Mouse (Mus musculus): Measurements from ENCODE around the gene Camkk2.

Gene Camkk2

GRCm38 (mm10) chr5:122743880-122744422 lies 35.3 kb downstream of the Camkk2 start:
- intact Hi-C loops (cut with DNase I), result no loop called here

DNA sequence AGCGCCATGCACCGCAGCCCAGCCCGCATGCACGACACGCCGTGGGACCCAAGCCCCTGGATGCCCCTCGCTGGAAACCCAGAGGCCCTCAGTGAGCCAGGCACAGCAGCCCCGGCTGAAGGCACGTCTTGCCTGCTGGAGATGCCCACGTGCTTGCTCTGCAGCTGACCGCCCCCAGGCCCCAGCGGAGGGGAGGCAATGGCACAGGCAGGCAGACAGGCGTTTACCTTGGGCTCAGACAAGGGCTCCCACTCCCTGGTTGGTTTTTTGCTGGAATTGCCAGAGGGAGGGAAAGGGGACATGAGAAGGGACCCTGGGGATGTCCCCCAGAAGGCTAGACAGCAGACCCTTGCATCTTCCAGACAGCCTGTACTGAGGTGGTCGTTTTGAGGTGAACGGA lies 42.4 kb downstream of the Camkk2 start:
- intact Hi-C loops (cut with DNase I), result no loop called here

DNA sequence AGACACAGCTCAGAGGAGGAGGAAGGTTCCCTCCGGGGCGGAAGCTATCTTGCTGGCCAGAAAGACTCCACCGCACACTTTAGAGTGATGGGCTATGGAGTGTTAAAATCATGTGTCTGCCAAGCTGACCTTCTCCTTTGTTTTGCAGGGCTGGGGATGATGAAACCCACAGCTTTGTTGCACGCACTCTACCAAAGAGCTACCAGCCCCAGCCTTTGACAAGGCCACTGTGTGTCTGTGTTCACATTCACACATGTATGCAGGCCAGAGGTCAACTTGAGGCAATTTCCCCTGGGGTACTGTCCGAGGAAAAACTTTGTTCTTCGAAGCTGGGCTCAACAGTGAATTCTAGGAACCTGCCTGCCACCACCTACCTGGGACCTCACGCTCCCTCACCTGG lies 43.4 kb downstream of the Camkk2 start:
- intact Hi-C loops (cut with DNase I), result no loop called here

GRCm38 (mm10) chr5:122733881-122734280 lies 45.3 kb downstream of the Camkk2 start:
- intact Hi-C loops (cut with DNase I), result no loop called here

DNA sequence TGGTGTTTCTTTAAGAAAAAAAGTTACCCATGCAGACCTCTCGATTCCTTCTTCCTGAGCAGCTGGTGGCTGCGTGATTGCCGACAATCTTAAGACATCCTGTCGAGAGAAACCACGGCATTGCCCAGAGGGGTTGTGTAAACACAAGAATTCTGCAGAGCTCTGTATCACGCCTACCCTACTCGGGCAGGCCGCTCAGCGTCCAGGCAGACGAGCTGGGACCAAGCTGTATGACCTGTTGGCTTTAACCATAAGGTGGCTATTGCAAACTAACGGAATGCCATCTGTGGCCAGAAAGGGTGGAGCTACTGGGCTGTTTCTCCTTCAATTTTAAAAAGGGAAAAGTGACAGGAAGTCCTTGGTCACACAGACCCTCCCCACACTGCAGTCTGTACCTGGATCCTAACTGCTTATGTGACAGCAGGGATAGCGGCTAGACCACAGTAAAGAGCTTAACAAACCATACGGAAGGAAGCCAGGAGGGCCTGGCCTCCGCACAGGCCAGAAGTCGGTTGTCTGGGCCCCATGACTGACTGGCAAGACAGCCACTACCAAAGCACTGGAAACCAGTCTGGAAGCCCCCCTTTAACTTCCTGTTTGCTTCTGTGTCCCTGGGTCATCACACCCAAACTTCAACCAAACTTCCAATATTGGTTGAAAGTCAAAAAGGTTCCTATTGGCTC lies 47.1 kb downstream of the Camkk2 start:
- intact Hi-C loops (cut with DNase I), result no loop called here

DNA sequence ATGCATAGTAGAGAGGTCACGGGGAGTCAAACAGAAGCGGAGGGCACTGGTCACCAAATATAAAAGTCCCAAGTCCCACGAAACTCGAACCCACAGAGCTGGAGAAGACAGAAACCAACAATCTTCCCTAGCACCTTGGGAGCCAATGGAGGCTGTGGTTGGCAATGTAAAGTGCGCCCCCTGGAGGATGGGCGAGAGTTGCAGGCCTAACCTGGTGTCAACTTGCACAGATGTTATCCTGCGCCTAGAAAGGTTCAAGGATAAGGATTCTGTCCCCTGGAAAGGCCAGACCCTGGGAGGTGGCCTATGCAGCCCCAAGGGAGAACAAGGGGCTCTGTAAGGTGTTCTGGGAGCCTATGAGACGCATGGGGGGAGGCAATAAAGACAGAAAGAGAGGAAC lies 47.9 kb downstream of the Camkk2 start:
- intact Hi-C loops (cut with DNase I), result no loop called here

DNA sequence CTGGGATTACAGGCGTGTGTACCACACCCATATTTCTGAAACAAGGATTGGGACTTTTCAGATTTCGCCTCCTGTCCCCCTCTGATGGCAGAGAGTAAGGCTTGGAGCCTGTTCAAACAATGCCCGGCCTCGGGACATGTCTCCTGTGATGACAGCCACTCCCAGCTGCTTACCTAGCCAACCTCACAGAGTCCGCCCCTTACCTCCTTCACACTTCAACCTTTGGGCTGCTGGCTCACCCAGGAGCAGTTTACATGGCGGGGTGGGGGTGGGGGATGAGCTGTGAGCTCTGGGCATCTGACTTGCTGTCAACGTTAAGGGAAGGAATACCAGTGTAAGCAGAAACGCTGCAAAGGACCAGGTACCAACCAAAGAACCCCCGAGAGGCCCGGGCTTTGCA lies 48.4 kb downstream of the Camkk2 start:
- intact Hi-C loops (cut with DNase I), result no loop called here

GRCm38 (mm10) chr5:122727096-122727495 lies 52.1 kb downstream of the Camkk2 start:
- intact Hi-C loops (cut with DNase I), result loop anchor here (5.0 kb wide), 2 partner anchors 95 to 325 kb away; no protein-coding TSS in a partner anchor

DNA sequence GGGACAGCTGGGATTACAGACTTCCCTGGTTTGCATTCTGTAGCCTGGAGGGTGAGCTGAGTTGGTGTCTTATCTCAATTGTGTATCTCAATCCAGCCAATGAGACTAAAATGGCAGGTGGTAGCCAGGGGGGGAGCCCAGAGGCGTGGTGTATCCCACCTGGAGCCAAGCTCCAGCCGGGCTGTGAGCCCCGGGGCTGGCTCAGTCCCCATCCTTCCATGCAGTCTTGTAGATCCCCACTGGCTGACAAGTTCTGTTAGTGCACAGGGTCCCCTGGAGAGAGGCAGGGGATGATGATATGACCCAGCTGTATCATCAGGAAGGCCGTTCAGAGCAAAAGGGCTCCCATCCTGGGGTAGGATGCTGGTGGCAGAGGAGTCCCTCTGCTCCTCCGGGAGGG lies 52.6 kb downstream of the Camkk2 start:
- intact Hi-C loops (cut with DNase I), result loop anchor here (5.0 kb wide), 2 partner anchors 94 to 324 kb away; no protein-coding TSS in a partner anchor

- intact Hi-C loops (cut with DNase I), result loop anchor here (5.0 kb wide), 2 partner anchors 94 to 324 kb away; no protein-coding TSS in a partner anchor
Observed at GRCm38 (mm10) chr5:122726068-122726467, 53.1 kb downstream of the Camkk2 start.

GRCm38 (mm10) chr5:122725453-122725852 lies 53.8 kb downstream of the Camkk2 start:
- intact Hi-C loops (cut with DNase I), result loop anchor here (5.0 kb wide), 2 partner anchors 93 to 323 kb away; no protein-coding TSS in a partner anchor

DNA sequence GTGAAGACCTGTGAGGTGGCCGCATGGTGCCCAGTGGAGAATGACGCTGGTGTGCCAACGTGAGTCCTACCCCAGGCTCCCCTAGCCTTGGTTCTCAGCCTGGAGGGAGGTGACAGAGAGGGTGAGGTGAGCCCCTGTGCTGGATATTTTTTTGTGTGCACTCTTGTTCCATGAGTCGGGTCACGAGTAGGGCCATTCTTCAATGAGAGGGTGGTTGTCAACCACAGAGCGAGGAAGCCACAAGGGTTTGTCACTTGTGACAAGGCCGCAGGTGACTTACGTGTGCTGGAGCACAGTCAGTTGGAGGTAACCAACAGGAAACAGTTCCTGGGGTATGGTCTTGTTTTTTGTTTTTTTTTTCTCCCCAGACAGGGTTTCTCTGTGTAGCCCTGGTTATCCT lies 60.0 kb downstream of the Camkk2 start:
- intact Hi-C loops (cut with DNase I), result no loop called here

GRCm38 (mm10) chr5:122718400-122718799 lies 60.8 kb downstream of the Camkk2 start:
- intact Hi-C loops (cut with DNase I), result no loop called here

- intact Hi-C loops (cut with DNase I), result no loop called here
Observed at GRCm38 (mm10) chr5:122716793-122717192, 62.4 kb downstream of the Camkk2 start.

DNA sequence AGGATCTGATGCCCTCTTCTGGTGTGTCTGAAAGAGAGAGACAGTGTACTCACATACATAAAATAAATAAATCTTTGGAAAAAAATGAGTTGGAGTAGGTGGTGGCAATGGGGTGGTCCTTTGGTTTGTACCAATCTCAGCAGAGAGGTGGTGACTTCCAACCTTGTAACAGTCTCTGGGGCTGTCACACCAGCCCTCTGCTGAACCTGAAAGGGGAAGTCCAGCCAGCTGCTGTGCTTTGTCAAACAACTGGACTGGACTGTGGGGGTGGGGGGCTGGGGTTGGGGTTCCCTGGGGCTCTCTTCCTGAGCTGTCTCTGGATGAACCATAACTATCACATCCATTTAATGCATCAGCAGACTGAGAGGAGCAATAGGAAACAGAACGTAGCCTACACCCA lies 63.5 kb downstream of the Camkk2 start:
- intact Hi-C loops (cut with DNase I), result no loop called here

GRCm38 (mm10) chr5:122708819-122709218 lies 70.4 kb downstream of the Camkk2 start:
- intact Hi-C loops (cut with DNase I), result no loop called here

DNA sequence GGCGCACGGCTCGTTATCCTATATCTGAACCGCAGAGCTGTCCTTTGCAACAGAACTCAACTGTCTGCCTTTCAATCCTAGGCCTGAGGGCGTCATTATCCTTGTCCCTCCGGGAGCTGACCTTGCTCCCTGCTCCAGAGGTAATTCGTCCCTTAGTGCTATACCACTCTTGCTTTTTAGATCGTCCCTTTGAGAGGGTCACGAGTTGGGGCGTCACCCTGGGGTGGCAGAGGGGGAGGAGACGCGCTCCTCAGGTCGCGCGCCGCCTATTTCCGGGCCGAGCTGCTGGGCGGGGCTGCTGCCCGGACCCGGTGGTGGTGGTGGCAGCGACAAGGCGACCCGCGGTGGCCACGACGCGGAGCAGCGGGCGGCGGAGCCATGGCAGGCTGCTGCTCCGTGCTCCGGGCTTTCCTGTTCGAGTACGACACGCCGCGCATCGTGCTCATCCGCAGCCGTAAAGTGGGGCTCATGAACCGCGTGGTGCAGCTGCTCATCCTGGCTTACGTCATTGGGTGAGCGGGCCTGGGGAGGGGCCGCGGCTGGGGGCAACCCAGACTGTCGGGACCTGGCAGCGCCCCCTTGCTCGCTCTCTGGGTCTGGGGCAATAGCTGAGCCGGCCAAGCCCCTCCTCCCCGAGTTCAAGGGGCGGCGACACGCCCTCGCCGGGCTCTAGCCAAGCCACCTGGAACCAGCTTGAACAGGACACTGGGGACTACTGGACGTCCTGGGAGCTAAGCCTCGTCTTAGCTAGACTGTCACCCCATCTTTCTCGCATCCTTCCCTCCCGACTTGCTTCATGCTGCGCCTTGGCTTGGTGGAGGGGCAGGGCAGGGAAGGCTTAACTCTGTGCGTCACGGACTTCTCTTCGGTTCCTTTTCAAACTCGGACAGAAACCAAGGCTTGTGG lies 71.7 kb downstream of the Camkk2 start, which contains the start of gene P2rx4:
Gene P2rx4 (plus strand): TSS at position 269 of the 906 bp plus-strand sequence.
- intact Hi-C loops (cut with DNase I), result no loop called here

GRCm38 (mm10) chr5:122706917-122707275 lies 72.3 kb downstream of the Camkk2 start:
- intact Hi-C loops (cut with DNase I), result no loop called here

GRCm38 (mm10) chr5:122705174-122705573 lies 74.0 kb downstream of the Camkk2 start:
- intact Hi-C loops (cut with DNase I), result no loop called here

- intact Hi-C loops (cut with DNase I), result no loop called here
Observed at GRCm38 (mm10) chr5:122704571-122704970, 74.6 kb downstream of the Camkk2 start.

DNA sequence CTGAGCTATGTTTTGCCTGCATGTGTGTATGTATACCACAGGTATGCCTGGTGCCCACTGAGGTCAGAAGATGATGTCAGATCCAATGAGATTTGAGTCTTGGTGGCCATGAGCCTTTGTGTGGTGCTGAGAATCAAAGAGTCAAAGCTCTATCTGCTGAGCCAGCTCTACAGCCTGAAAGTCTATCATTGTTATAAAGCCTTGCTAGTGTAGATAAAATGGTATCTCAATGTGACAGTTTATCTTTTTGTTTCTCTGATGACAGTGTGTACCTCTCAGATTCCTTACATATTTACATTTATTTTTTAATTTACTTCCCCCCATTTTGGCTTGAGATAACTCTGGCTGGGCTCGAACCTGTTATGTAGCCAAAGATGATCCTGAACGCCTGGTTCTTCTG lies 75.6 kb downstream of the Camkk2 start:
- intact Hi-C loops (cut with DNase I), result no loop called here

GRCm38 (mm10) chr5:122702156-122702555 lies 77.1 kb downstream of the Camkk2 start:
- intact Hi-C loops (cut with DNase I), result no loop called here
